Mouse (Mus musculus): Measurements from ENCODE around the gene Olfr1163. TPM values are rescaled to one million over a fixed set of nuclear protein-coding genes. Genes with fewer than 3 reads are reported as not detected.
"Not testable (repeated sequence)": the region's sequence is repeated elsewhere in the genome, so short reads cannot be mapped to it uniquely, and the experiment has no call there.

Olfr1163 gene
- total RNA-seq (2022), result not detected

GRCm38 (mm10) chr2:88071730-88072129 lies at the start of gene Olfr1163:
Olfr1163 (minus strand) TSS chr2:88071830.
- no peak for DNase-seq (ENCODE audit: low spot score in 2 of 2)

DNA sequence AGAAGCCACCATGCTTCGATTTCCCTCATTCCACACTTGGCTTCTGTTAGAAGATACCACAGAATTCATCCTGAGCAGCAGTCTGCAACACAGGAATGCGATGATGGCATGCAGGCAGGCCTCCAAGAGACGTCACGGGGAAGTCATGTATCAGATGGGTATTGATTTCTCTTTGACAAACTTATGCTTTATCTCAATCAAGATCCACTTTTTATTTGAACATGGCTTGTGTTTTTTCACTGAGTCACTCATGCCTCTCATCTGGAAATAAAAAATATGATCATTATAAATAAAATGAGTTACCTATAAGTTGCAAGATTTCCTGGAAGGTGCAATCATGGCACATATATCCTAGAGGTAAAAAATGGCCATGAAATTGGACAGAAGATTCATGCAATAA lies 22.2 kb upstream of the Olfr1163 start, which contains the start of gene Olfr1164:
Gene Olfr1164 (minus strand): TSS at position 101 of the 400 bp plus-strand sequence.
- DNase-seq (ENCODE audit: low spot score in 2 of 2), result no peak

DNA sequence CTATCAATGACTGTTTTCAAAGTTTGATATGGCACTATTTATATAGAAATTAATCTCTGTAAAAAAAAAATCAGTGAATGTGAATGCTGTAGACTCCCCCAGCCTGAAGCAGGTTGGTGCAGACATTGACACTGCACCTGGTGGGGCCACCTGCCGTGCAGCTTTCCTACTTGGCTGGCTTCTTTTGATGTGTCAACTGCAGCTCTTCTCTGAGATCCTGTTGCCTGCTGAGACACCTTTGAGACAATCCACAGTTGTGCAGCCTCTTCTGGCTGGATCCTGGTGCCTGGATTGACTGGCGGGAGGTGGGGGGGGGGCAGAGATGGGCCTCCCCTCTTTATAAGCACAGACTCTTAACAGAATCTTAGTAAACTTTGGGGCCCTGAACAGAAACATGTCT lies 8.0 kb downstream of the Olfr1163 start:
- DNase-seq (ENCODE audit: low spot score in 2 of 2), result no peak

GRCm38 (mm10) chr2:88051029-88051428 lies 20.6 kb downstream of the Olfr1163 start, which contains the start of gene Olfr1162:
Olfr1162 (minus strand) TSS chr2:88051129.
- no peak for DNase-seq (ENCODE audit: low spot score in 2 of 2)

DNA sequence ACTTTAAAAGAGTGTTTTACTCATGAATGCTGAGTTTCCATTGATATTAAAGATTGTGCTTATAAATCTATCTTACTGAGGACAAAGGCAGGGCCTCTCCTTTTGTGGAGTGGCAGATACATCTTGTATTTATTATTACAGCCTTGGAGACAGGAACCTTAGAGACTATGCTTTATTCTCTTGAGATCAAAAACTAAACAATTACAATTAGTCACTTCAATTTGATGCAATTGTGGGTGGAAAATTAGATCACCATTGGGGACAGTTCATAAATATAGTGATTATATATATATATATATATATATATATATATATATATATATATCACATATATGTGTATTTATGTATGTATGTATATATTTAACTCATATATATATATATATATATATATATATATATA lies 34.0 kb downstream of the Olfr1163 start, which contains the start of gene Olfr73:
Gene Olfr73 (minus strand): TSS at position 101 of the 400 bp plus-strand sequence.
- no peak for DNase-seq (ENCODE audit: low spot score in 2 of 2)

- DNase-seq (ENCODE audit: low spot score in 2 of 2), result not testable (repeated sequence)
Measured at GRCm38 (mm10) chr2:88022474-88022873, 49.2 kb downstream of the Olfr1163 start, which contains the start of gene Olfr1161. Olfr1161 (plus strand) TSS chr2:88022774.

Other genes starting within 250 kb of the Olfr1163 start
- gene Olfr1148, start 241.3 kb downstream of the Olfr1163 start, total RNA-seq (2022), result not detected
- not detected for gene Olfr1150-ps1, start 227.8 kb downstream of the Olfr1163 start, total RNA-seq (2022)
- gene Olfr1151, start 216.0 kb downstream of the Olfr1163 start, total RNA-seq (2022), result not detected
- not detected for gene Olfr1152, start 205.3 kb downstream of the Olfr1163 start, total RNA-seq (2022)
- gene Olfr1153, start 176.9 kb downstream of the Olfr1163 start, total RNA-seq (2022), result not detected
- gene Olfr1154, start 166.7 kb downstream of the Olfr1163 start, total RNA-seq (2022), result not detected
- not detected for gene Olfr1155, start 126.7 kb downstream of the Olfr1163 start, total RNA-seq (2022)
- gene Olfr1156, start 118.7 kb downstream of the Olfr1163 start, total RNA-seq (2022), result not detected
- gene Olfr1157, start 103.5 kb downstream of the Olfr1163 start, total RNA-seq (2022), result not detected
- gene Olfr74, start 97.2 kb downstream of the Olfr1163 start, total RNA-seq (2022), result not detected
- not detected for gene Olfr1158, start 81.7 kb downstream of the Olfr1163 start, total RNA-seq (2022)
- gene Olfr1160, start 63.6 kb downstream of the Olfr1163 start, total RNA-seq (2022), result not detected
- not detected for gene Olfr1161, start 49.1 kb downstream of the Olfr1163 start, total RNA-seq (2022)
- not detected for gene Olfr73, start 34.1 kb downstream of the Olfr1163 start, total RNA-seq (2022)
- gene Olfr1162, start 20.7 kb downstream of the Olfr1163 start, total RNA-seq (2022), result not detected
- gene Olfr1164, start 22.1 kb upstream of the Olfr1163 start, total RNA-seq (2022), result not detected
- gene Olfr1166, start 56.4 kb upstream of the Olfr1163 start, total RNA-seq (2022), result not detected
- gene Olfr1167, start 83.4 kb upstream of the Olfr1163 start, total RNA-seq (2022), result not detected
- gene Olfr1168, start 110.0 kb upstream of the Olfr1163 start, total RNA-seq (2022), result not detected
- gene Olfr1170, start 156.5 kb upstream of the Olfr1163 start, total RNA-seq (2022), result not detected
- gene Olfr1173, start 208.0 kb upstream of the Olfr1163 start, total RNA-seq (2022), result not detected
- gene Olfr1174-ps, start 243.3 kb upstream of the Olfr1163 start, total RNA-seq (2022), result not detected

All from layer of hippocampus, adult 8-10 months (tissue).